Mouse (Mus musculus): ENCODE measurements around the gene Slc2a6. TPM values are rescaled to one million over a fixed set of nuclear protein-coding genes. Genes with fewer than 3 reads are reported as not detected.

The Slc2a6 gene
- total and polyA plus RNA-seq, 3 experiments, result 22.1 to 55.9 (median 43.3) TPM

DNA sequence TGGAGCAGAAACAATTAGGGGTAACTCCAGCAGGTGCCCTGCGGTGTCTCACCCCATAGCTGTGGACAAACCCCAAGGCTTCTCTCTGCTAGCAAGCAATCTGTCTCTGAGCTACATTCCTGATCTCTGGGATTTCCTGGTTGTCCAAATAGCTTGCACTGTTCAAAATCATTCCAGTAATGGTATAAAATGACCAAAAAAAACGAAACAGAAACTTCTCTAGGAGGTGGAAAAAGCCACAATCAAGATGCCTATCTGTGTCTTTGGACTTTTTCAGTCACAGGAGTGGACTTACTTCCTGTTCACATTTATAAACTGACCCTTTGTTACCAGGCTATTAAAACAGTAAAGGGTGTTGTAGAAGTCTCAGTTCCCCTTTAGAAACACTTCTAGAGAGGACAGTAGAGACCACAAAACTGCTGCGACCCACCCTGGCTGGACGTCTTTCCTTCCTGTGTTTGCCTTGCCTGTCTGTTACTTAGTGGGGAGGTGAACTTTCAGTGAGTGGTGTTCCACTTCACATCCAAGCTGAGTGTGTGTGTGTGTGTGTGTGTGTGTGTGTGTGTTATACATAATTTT, 728 bp upstream of the Slc2a6 start:
- Histone ChIP-seq H3K9ac (ENCODE audit: insufficient read depth, low read depth) (peak overlapping the region; percentile 34; the same call in 1 of the 2 replicates), H3K4me2 (ENCODE audit: insufficient read depth, low read depth, poor library complexity, severe bottlenecking) (peak overlapping the region; percentile 86), H3K9me3 (replicated peaks; ENCODE audit: low read length) (no peaks in the 10 kb centered on the region), H3K27me3 (replicated peaks) (no peaks in the 10 kb centered on the region), H3K36me3 (replicated peaks in 1 of 2; ENCODE audit: control insufficient read depth in 1 of 2, insufficient read depth in 1 of 2, low read length in 1 of 2) (peaks cover 15 to 20% of the 10 kb centered on the region in 2 experiments), H3K4me3 (replicated peaks in 1 of 3; ENCODE audit: low read depth in 2 of 3, low read length in 2 of 3, poor library complexity in 1 of 3) (peak overlapping the region; percentile 33 to 72 (median 42)), H3K79me2 (replicated peaks; ENCODE audit: control insufficient read depth, extremely low read depth, insufficient read depth, poor library complexity, severe bottlenecking) (peaks cover 4% of the 10 kb centered on the region; the same call in 1 of the 2 replicates), H3K27ac (ENCODE audit: insufficient read depth, low read depth) (peak overlapping the region; percentile 77), H3K4me1 (ENCODE audit: control insufficient read depth in 1 of 2, insufficient read depth in 2 of 2) (peaks cover 25 to 61% of the 10 kb centered on the region in 2 experiments)
- TF ChIP-seq BHLHE40 (IDR thresholded peaks at IDR 0.05; ENCODE audit: low read depth, low read length) (peak; percentile 60), MXI1 (IDR thresholded peaks at IDR 0.05; ENCODE audit: low read depth, low read length) (no peak), ELF1 (IDR thresholded peaks at IDR 0.05; ENCODE audit: low read depth, low read length) (peak; percentile 57; the same call in 1 of the 2 replicates), HCFC1 (IDR thresholded peaks at IDR 0.05; ENCODE audit: low read depth, low read length) (no peak), ZNF384 (IDR thresholded peaks at IDR 0.05; ENCODE audit: low read depth, low read length) (no peak), PAX5 (IDR thresholded peaks at IDR 0.05; ENCODE audit: low read length) (no peak), MAFK (IDR thresholded peaks at IDR 0.05; ENCODE audit: insufficient replicate concordance, low read length) (no peak; the same call in 1 of the 2 replicates), EP300 (IDR thresholded peaks at IDR 0.05; ENCODE audit: low read length) (peak; percentile 77), RAD21 (IDR thresholded peaks at IDR 0.05; ENCODE audit: low read depth, low read length) (no peak), CHD2 (IDR thresholded peaks at IDR 0.05; ENCODE audit: low read length) (peak; percentile 27; the same call in 1 of the 2 replicates), MEF2A (IDR thresholded peaks at IDR 0.05; ENCODE audit: borderline replicate concordance, low read depth, low read length) (peak; percentile 66; the same call in 1 of the 2 replicates), JUN (IDR thresholded peaks at IDR 0.05; ENCODE audit: insufficient read depth, low read depth, low read length) (no peak), NELFE (IDR thresholded peaks at IDR 0.05; ENCODE audit: low read depth, low read length) (no peak), RCOR1 (conservative IDR thresholded peaks at IDR 0.05; ENCODE audit: low read depth, low read length) (0 out of 2 replicates have a peak, but pooled peaks have one; percentile 35), SMC3 (IDR thresholded peaks at IDR 0.05; ENCODE audit: low read depth, low read length) (no peak), IRF4 (IDR thresholded peaks at IDR 0.05; ENCODE audit: low read depth, low read length) (peak; percentile 85), POLR2AphosphoS2 (IDR thresholded peaks at IDR 0.05; ENCODE audit: low read depth, low read length) (no peak), ZC3H11A (IDR thresholded peaks at IDR 0.05; ENCODE audit: low read depth, low read length) (no peak), MYC (IDR thresholded peaks at IDR 0.05; ENCODE audit: low read depth, low read length) (no peak), UBTF (IDR thresholded peaks at IDR 0.05; ENCODE audit: low read depth, low read length) (no peak), NRF1 (IDR thresholded peaks at IDR 0.05; ENCODE audit: low read depth, low read length) (no peak), SIN3A (IDR thresholded peaks at IDR 0.05; ENCODE audit: low read length) (no peak), USF2 (conservative IDR thresholded peaks at IDR 0.05; ENCODE audit: low read depth, low read length) (no peak), POLR2A (IDR thresholded peaks at IDR 0.05; ENCODE audit: low read depth, low read length) (no peak), ZKSCAN1 (IDR thresholded peaks at IDR 0.05; ENCODE audit: borderline replicate concordance, low read depth, low read length) (no peak), CTCF (conservative IDR thresholded peaks at IDR 0.05 in 1 of 2, IDR thresholded peaks at IDR 0.05 in 1 of 2; ENCODE audit: low read depth in 2 of 2, low read length in 2 of 2) (no peak), MAZ (IDR thresholded peaks at IDR 0.05; ENCODE audit: low read depth, low read length) (no peak), KAT2A (IDR thresholded peaks at IDR 0.05; ENCODE audit: insufficient replicate concordance, low read length) (no peak), TBP (conservative IDR thresholded peaks at IDR 0.05; ENCODE audit: low read depth, low read length) (no peak)
- in situ Hi-C loops (cut with MboI; ENCODE audit: low pct_ligation_motif_present, low pct_unique_long_range_greater_than_20kb, low sequenced_read_pairs) (no loop called here), dilution Hi-C loops (cut with MboI; ENCODE audit: extremely low pct_ligation_motif_present, extremely low pct_unique_long_range_greater_than_20kb, low sequenced_read_pairs) (no loop called here)
- DNase-seq (ENCODE audit: extremely low read depth), result peak; percentile 31
